Mouse (Mus musculus): Measurements from ENCODE around the gene Ahr. TPM values are rescaled to one million over a fixed set of nuclear protein-coding genes. Genes with fewer than 3 reads are reported as not detected.

The Ahr gene
- total and polyA plus RNA-seq, 2 experiments from 2014 or later, result 2.5 to 11.3 TPM

- no peak for DNase-seq (ENCODE audit: low spot score)
- Histone ChIP-seq H3K27ac (ENCODE audit: low read depth, low read length) (no peak overlapping the region), H3K4me2 (ENCODE audit: low read depth, low read length, poor library complexity, severe bottlenecking) (no peak overlapping the region), H3K4me1 (ENCODE audit: insufficient read depth, low read length) (no peaks in the 10 kb centered on the region), H3K9me3 (ENCODE audit: low read length) (no peaks in the 10 kb centered on the region), H3K9ac (replicated peaks; ENCODE audit: low read length, poor library complexity, severe bottlenecking) (no peak overlapping the region), H3K27me3 (ENCODE audit: insufficient read depth, low read length) (no peaks in the 10 kb centered on the region), H3K36me3 (ENCODE audit: insufficient read depth, low read length) (no peaks in the 10 kb centered on the region), H3K4me3 (ENCODE audit: low read depth, low read length) (no peak overlapping the region)
- no peak for TF ChIP-seq CTCF (IDR thresholded peaks at IDR 0.05)
- WGBS, result 93% methylated on average over 9 of the region's 9 CpGs
- no peak for ATAC-seq (ENCODE audit: low FRiP score)
Measured at GRCm38 (mm10) chr12:35522585-35523103, 12.2 kb downstream of the Ahr start.

GRCm38 (mm10) chr12:35515621-35516020 is 19.2 kb downstream of the Ahr start:
- no peak for ATAC-seq (ENCODE audit: low FRiP score)
- no peak for DNase-seq (ENCODE audit: low spot score)
- 83% methylated on average over 3 of the region's 3 CpGs for WGBS
- no peaks in the 10 kb centered on the region for H3K27me3 ChIP-seq (ENCODE audit: insufficient read depth, low read length)
- no peak overlapping the region for H3K27ac ChIP-seq (ENCODE audit: low read depth, low read length)
- H3K4me2 ChIP-seq (ENCODE audit: low read depth, low read length, poor library complexity, severe bottlenecking), result no peak overlapping the region
- H3K36me3 ChIP-seq (ENCODE audit: insufficient read depth, low read length), result peaks cover 1% of the 10 kb centered on the region; the same call in 1 of the 2 replicates
- no peaks in the 10 kb centered on the region for H3K4me1 ChIP-seq (ENCODE audit: insufficient read depth, low read length)
- H3K9ac ChIP-seq (replicated peaks; ENCODE audit: low read length, poor library complexity, severe bottlenecking), result no peak overlapping the region
- H3K4me3 ChIP-seq (ENCODE audit: low read depth, low read length), result no peak overlapping the region
- H3K9me3 ChIP-seq (ENCODE audit: low read length), result no peaks in the 10 kb centered on the region
- no peak for TF ChIP-seq CTCF (IDR thresholded peaks at IDR 0.05)

GRCm38 (mm10) chr12:35514671-35515070 is 20.2 kb downstream of the Ahr start:
- Histone ChIP-seq H3K36me3 (ENCODE audit: insufficient read depth, low read length) (peaks cover 6% of the 10 kb centered on the region; the same call in 1 of the 2 replicates), H3K27me3 (ENCODE audit: insufficient read depth, low read length) (no peaks in the 10 kb centered on the region), H3K4me3 (ENCODE audit: low read depth, low read length) (no peak overlapping the region), H3K27ac (ENCODE audit: low read depth, low read length) (no peak overlapping the region), H3K9ac (replicated peaks; ENCODE audit: low read length, poor library complexity, severe bottlenecking) (no peak overlapping the region), H3K4me1 (ENCODE audit: insufficient read depth, low read length) (no peaks in the 10 kb centered on the region), H3K4me2 (ENCODE audit: low read depth, low read length, poor library complexity, severe bottlenecking) (no peak overlapping the region), H3K9me3 (ENCODE audit: low read length) (no peaks in the 10 kb centered on the region)
- no peak for TF ChIP-seq CTCF (IDR thresholded peaks at IDR 0.05)
- ATAC-seq (ENCODE audit: low FRiP score), result no peak
- DNase-seq (ENCODE audit: low spot score), result no peak
- 31% methylated on average over 2 of the region's 2 CpGs for WGBS

- Histone ChIP-seq H3K4me3 (ENCODE audit: low read depth, low read length) (no peak overlapping the region), H3K27ac (ENCODE audit: low read depth, low read length) (no peak overlapping the region), H3K9ac (replicated peaks; ENCODE audit: low read length, poor library complexity, severe bottlenecking) (no peak overlapping the region), H3K27me3 (ENCODE audit: insufficient read depth, low read length) (no peaks in the 10 kb centered on the region), H3K4me1 (ENCODE audit: insufficient read depth, low read length) (no peaks in the 10 kb centered on the region), H3K9me3 (ENCODE audit: low read length) (no peaks in the 10 kb centered on the region), H3K36me3 (ENCODE audit: insufficient read depth, low read length) (peaks cover 10% of the 10 kb centered on the region; the same call in 1 of the 2 replicates), H3K4me2 (ENCODE audit: low read depth, low read length, poor library complexity, severe bottlenecking) (no peak overlapping the region)
- DNase-seq (ENCODE audit: low spot score) (no peak), ATAC-seq (ENCODE audit: low FRiP score) (no peak)
- no peak for TF ChIP-seq CTCF (IDR thresholded peaks at IDR 0.05)
- WGBS, result 95% methylated on average over 5 of the region's 5 CpGs
Measured at GRCm38 (mm10) chr12:35510711-35511110, 24.1 kb downstream of the Ahr start.

GRCm38 (mm10) chr12:35506383-35506782 is 28.5 kb downstream of the Ahr start:
- H3K9ac ChIP-seq (replicated peaks; ENCODE audit: low read length, poor library complexity, severe bottlenecking), result no peak overlapping the region
- H3K27ac ChIP-seq (ENCODE audit: low read depth, low read length), result no peak overlapping the region
- no peak overlapping the region for H3K4me2 ChIP-seq (ENCODE audit: low read depth, low read length, poor library complexity, severe bottlenecking)
- ATAC-seq (ENCODE audit: low FRiP score), result no peak
- no peak overlapping the region for H3K4me3 ChIP-seq (ENCODE audit: low read depth, low read length)
- WGBS, result 93% methylated on average over 2 of the region's 2 CpGs
- H3K27me3 ChIP-seq (ENCODE audit: insufficient read depth, low read length), result no peaks in the 10 kb centered on the region
- H3K4me1 ChIP-seq (ENCODE audit: insufficient read depth, low read length), result no peaks in the 10 kb centered on the region
- no peaks in the 10 kb centered on the region for H3K9me3 ChIP-seq (ENCODE audit: low read length)
- DNase-seq (ENCODE audit: low spot score), result no peak
- H3K36me3 ChIP-seq (ENCODE audit: insufficient read depth, low read length), result peaks cover 23% of the 10 kb centered on the region
- TF ChIP-seq CTCF (IDR thresholded peaks at IDR 0.05), result no peak

GRCm38 (mm10) chr12:35504081-35504480 is 30.8 kb downstream of the Ahr start:
- H3K27ac ChIP-seq (ENCODE audit: low read depth, low read length), result no peak overlapping the region
- no peak overlapping the region for H3K4me2 ChIP-seq (ENCODE audit: low read depth, low read length, poor library complexity, severe bottlenecking)
- TF ChIP-seq CTCF (IDR thresholded peaks at IDR 0.05), result no peak
- DNase-seq (ENCODE audit: low spot score) (no peak), ATAC-seq (ENCODE audit: low FRiP score) (no peak)
- no peaks in the 10 kb centered on the region for H3K27me3 ChIP-seq (ENCODE audit: insufficient read depth, low read length)
- H3K4me1 ChIP-seq (ENCODE audit: insufficient read depth, low read length), result no peaks in the 10 kb centered on the region
- peaks cover 17% of the 10 kb centered on the region for H3K36me3 ChIP-seq (ENCODE audit: insufficient read depth, low read length)
- H3K9ac ChIP-seq (replicated peaks; ENCODE audit: low read length, poor library complexity, severe bottlenecking), result no peak overlapping the region
- H3K9me3 ChIP-seq (ENCODE audit: low read length), result no peaks in the 10 kb centered on the region
- H3K4me3 ChIP-seq (ENCODE audit: low read depth, low read length), result no peak overlapping the region
- WGBS, result 87% methylated on average over 15 of the region's 15 CpGs

Data from midbrain, postnatal 0 days (tissue).